Mouse (Mus musculus) c-Kit-positive CD71-negative TER-119-negative erythroid progenitor cells, embryonic 14.5 days (primary cell): Measurements from ENCODE around the gene Mybph.

Experiments
- DNase-seq: peaks from one replicate; pipeline ENCODE4 v3.0.0-alpha.2; 2013; ENCODE audit warnings: low read depth

Gene Mybph

GRCm38 (mm10) chr1:134211043-134211442 lies 17.8 kb downstream of the Mybph start:
- DNase-seq, result no peak

- no peak for DNase-seq
Measured at GRCm38 (mm10) chr1:134211631-134212030, 18.4 kb downstream of the Mybph start.

GRCm38 (mm10) chr1:134212351-134212750 lies 19.1 kb downstream of the Mybph start:
- no peak for DNase-seq

GRCm38 (mm10) chr1:134213405-134213804 lies 20.2 kb downstream of the Mybph start:
- no peak for DNase-seq

- no peak for DNase-seq
Measured at GRCm38 (mm10) chr1:134215059-134215458, 21.8 kb downstream of the Mybph start.

DNA sequence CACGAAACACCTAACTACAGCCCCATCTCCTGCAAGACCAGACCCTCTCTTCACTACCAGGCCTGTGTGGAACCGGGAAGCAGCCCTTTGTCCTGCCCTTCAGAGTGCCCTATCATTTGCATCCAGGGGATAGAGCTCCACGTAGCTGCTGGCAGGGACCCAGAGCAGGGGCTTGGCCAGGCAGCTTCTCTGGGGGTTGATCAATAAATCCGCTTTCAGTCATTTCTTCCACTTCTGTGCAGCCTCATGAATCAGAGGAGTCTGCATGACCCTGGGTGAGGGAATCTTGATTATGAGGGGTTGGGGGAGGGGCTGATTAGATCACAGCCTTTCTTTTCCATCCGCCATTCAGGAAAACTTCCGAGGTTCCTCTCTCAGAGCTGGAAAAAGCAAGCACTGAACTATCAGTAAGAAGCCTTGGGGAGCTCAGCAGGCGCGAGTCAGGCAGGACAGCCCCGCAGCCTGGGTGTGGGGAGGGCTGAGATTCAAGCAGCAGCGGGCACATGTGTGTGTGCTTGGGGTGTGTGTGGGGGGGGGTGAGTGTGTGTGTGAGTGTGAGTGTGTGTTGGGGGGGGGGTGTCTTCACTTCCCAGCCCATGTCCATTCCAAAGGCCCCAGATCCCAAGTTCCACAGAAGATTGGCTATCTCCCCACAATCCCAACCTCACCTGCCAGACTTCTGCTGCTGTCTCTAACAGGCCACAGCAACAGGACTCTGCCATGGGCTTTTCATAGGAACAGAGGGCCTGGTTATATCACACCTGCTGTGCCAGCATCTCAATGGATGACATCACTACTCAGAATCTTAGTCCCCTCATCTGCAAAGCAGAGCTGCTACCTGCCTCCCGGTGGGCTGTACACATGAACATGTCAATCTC lies 22.7 kb downstream of the Mybph start:
- DNase-seq, result no peak

DNA sequence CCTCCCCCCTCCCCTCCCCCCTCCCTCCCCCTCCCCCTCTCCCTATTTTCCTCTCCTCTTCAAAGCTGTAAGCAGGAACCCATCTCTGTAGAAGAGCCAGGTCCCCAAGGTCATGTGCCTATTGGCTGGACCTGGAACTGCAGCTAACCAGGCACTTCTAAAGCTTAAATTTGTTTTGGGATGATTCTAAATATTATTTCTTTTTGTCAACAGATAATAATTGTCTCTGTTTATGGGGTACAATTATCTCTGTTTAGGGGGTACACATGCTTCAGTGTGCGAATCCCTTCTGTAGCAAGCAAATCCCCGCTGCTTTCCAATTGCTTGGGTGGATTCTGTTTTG lies 23.4 kb downstream of the Mybph start:
- no peak for DNase-seq

- DNase-seq, result no peak
Measured at GRCm38 (mm10) chr1:134217028-134217481, 23.8 kb downstream of the Mybph start.

- DNase-seq, result no peak
Measured at GRCm38 (mm10) chr1:134217942-134218341, 24.7 kb downstream of the Mybph start.

DNA sequence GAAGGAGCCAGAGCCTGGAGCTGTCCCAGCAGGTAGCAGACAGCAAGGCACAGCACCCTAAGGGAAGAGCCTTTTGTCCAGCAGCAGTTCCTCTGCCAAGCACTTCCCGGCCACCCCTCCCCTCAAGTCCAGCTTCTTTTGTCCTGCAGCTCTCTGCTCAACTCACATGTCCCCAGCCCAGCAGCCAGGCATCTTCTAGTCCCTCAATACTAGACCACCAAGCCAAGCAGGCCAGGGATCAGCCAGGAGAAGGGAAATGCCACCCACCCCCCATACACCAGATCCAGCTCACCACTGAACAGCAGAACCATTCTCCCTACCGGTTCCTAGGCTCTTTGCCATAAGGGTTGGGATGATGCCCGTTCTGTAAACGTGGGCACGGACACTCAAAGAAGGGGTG lies 26.4 kb downstream of the Mybph start:
- no peak for DNase-seq

- DNase-seq, result no peak
Measured at GRCm38 (mm10) chr1:134221172-134221571, 27.9 kb downstream of the Mybph start.

DNA sequence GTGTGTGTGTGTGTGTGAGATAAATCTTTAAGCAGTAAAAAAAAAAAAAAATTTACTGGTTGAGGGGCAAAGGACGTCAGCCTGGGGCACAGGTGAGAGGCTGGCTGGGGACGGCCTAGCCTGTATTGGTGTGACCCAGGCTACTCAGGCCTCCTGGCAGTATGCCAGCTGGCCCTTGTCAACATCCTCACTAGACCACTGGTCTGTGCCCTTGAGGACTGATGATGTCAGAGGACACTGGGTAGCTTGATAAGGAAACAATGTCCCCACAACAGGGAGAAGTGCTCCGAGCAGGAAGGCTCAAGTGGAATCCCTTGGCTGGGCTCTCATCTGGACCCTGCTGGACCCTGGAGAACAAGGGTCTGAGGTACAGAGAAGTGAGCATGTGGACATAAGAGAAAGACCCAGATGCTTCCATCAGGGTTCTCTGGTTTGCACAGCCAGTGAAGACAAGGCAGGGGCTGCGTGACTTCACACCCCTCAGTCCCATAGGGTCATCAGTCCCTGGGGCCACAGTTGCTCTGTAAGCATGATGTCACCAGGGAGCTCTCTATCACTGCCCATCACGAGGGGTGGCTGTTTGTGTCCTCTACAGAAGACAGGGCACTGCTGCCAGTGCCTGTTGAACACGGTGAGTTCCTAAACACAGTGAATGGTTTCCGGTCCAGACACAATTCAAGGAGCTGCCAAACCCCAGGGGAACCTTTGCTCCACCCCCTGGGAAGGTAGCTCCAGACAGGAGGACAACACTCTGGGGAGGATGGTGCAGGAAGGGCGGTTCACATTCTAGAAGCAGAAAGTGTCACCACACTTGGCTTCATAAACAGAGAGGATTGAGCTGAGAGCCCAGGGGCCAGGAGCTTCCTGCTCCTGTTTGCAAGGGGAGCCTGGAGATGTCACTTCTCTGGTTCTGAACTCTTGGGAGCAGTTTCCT lies 29.1 kb downstream of the Mybph start:
- DNase-seq, result no peak

- DNase-seq, result no peak
Measured at GRCm38 (mm10) chr1:134224649-134225227, 31.5 kb downstream of the Mybph start.

- DNase-seq, result no peak
Measured at GRCm38 (mm10) chr1:134225375-134225774, 32.1 kb downstream of the Mybph start.

DNA sequence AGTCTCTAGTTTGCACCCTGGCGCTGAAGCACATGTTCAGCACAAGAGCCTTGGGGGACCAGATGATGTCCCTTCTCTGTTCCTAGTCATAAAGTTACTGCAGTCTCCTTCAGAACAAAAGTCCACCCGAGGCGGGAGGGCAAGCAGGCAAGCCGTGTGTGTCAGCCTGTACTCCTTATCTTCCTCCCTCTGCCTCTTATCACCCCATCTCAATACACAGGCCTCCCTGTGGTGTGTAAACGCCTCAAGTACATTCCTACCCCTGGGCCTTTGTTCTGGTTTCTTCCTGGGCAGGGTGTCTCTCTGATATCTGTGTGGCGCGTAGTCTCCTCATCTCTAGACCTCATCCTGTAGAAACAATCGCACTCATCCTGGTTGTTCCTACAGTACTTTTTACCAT lies 33.5 kb downstream of the Mybph start:
- no peak for DNase-seq

DNA sequence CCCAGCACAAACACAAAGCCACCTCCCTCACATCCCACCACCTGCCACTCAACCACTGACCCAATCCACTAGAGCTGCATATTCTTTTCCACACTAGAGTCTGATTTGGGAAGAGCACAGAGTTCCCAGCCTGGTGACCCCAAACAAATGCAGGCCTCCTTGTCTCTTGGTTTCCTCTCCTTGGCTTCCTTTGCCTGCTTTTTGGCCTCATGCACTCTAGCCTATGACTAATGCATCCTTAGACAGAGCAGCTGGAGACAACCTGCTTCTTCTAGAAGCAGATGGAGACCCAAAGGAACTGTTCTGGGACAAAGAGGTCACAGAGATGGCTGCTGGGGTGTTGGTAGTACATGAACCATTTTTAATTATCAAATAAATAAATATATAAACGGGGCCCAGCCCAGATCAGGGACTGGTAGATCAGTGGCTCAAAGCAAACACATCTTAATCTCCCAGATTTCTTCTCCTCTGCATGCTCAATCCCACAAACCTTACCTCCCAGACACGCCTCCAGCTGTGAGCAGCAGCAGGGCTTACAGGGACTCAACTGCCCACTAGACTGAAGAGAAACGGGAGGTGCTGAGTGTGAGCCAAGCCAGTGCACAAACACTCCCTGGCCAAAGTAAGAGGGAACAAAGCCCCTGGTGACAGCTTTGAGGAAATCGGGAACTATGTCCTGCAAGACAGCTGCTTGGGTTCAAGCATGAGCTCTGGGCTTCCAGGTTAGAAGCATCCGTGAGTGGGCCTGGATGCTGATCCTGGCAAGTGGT lies 36.7 kb downstream of the Mybph start:
- DNase-seq, result no peak

DNA sequence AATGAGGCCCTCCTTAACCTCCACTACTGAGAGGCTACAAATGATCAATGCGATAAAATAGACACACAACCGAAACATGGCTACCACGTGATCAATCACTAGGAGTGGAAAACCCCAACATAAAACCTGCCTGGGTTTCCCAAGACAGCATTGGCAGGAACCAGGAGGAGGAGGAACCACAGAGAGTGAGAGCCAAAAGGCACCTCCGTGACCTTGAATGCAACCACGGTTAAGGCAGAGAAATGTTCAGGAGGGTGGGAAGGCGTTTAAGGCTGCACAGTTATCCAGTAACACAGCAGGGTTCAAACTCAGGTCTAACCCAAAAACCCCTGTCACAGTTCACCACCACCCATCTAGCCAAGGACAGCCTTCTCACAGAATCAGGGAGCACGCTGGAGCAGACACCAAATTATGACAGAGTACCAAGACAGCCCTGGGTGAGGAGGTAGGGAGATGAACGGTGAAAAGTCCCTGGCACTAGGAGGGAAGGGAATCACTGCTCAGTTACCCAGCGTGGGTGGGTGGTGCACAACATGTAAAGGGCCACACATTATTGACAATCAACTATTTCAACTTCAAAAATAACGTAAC lies 37.5 kb downstream of the Mybph start:
- DNase-seq, result no peak

GRCm38 (mm10) chr1:134231270-134231669 lies 38.0 kb downstream of the Mybph start:
- no peak for DNase-seq

DNA sequence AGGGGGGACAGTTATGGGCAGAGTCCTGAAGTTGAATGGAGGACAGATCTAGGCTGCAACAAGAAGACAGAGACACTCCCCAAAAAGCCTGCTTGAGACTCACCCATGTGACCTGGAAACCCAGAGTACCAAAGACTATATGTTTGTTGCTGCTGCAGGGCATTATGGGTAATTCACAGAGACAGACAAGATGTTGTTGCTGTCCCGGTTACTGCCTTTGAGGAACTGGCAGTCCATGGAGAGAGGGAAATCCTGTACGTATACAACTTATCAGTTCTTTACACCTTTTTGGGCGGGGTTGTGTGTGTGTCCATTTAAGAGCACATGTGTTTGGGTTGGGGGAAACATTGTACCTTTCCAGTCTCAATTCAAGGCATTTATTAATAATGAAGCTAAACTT lies 38.4 kb downstream of the Mybph start:
- DNase-seq, result no peak

GRCm38 (mm10) chr1:134232326-134232725 lies 39.1 kb downstream of the Mybph start:
- DNase-seq, result no peak

- DNase-seq, result no peak
Measured at GRCm38 (mm10) chr1:134232778-134233531, 39.7 kb downstream of the Mybph start.
